Mouse (Mus musculus) forebrain, embryonic 16.5 days (tissue): Measurements from ENCODE around the gene Reep1. TPM values are rescaled to one million over a fixed set of nuclear protein-coding genes. Genes with fewer than 3 reads are reported as not detected.

Experiments
- ATAC-seq: fragments of 200-750 bp; cut with Nextera tagmentation; 2 replicates; pipeline ENCODE4 v1.8.0; 2017; ENCODE audit warnings: mild to moderate bottlenecking, moderate library complexity
- H3K27ac ChIP-seq: fragments of 300-500 bp; sonication (generic); 2 replicates; pipeline ENCODE4 v1.5.1; 2014; ENCODE audit warnings: low read length, control low read depth
- H3K27me3 ChIP-seq: fragments of 300-500 bp; sonication (generic); replicated peaks from 2 replicates; pipeline ENCODE4 v1.6.1; 2014; ENCODE audit warnings: low read length; ENCODE audit not compliant: control insufficient read depth, insufficient read depth
- H3K36me3 ChIP-seq: fragments of 300-500 bp; sonication (generic); 2 replicates; pipeline ENCODE4 v1.6.1; 2014; ENCODE audit not compliant: control insufficient read depth, insufficient read depth
- H3K4me1 ChIP-seq: fragments of 300-500 bp; sonication (generic); replicated peaks from 2 replicates; pipeline ENCODE4 v1.6.1; 2014; ENCODE audit warnings: low read length; ENCODE audit not compliant: control insufficient read depth, insufficient read depth
- H3K4me2 ChIP-seq: fragments of 300-500 bp; sonication (generic); 2 replicates; pipeline ENCODE4 v1.6.1; 2014; ENCODE audit warnings: mild to moderate bottlenecking, low read length, control low read depth
- H3K4me3 ChIP-seq: fragments of 300-500 bp; sonication (generic); replicated peaks from 2 replicates; pipeline ENCODE4 v1.5.1; 2014; ENCODE audit warnings: mild to moderate bottlenecking, low read length, control low read depth
- H3K9ac ChIP-seq: fragments of 300-500 bp; sonication (generic); replicated peaks from 2 replicates; pipeline ENCODE4 v1.6.1; 2014; ENCODE audit warnings: low read depth, low read length, control low read depth
- H3K9me3 ChIP-seq: fragments of 300-500 bp; sonication (generic); 2 replicates; pipeline ENCODE4 v1.6.1; 2016; ENCODE audit warnings: low read length; ENCODE audit not compliant: control insufficient read depth
- WGBS: fragments of 180-500 bp; shearing (Covaris S2); extraction: QIAGEN DNeasy Blood & Tissue Kit; methylation state at CpG from one replicate; pipeline ENCODE4 v1.1.7; 2014; 5-methylcytosine and 5-hydroxymethylcytosine counted together
- polyA plus RNA-seq: library from polyadenylated mRNA; unstranded; fragments of >200 nt; fragmentation: Nextera tagmentation; extraction: Ambion mirVana; gene quantifications from 2 replicates; pipeline ENCODE4 v1.2.1, GENCODE M21; 2015

Gene Reep1
- polyA plus RNA-seq, 1 experiment from 2014 or later: 239 TPM

GRCm38 (mm10) chr6:71728306-71728705 lies 20.9 kb downstream of the Reep1 start:
- 77% methylated on average over 3 of the region's 3 CpGs for WGBS
- no peak for ATAC-seq
- Histone ChIP-seq H3K9me3 (no peaks in the 10 kb centered on the region), H3K4me2 (no peak overlapping the region), H3K27ac (no peak overlapping the region), H3K36me3 (no peaks in the 10 kb centered on the region), H3K9ac (no peak overlapping the region), H3K27me3 (no peaks in the 10 kb centered on the region), H3K4me3 (no peak overlapping the region), H3K4me1 (no peaks in the 10 kb centered on the region)

- H3K9ac ChIP-seq: no peak overlapping the region
- WGBS: 58% methylated on average over 4 of the region's 4 CpGs
Measured at GRCm38 (mm10) chr6:71734910-71735599, 27.7 kb downstream of the Reep1 start.

GRCm38 (mm10) chr6:71735600-71736010 lies 28.2 kb downstream of the Reep1 start:
- Histone ChIP-seq H3K27me3 (no peaks in the 10 kb centered on the region), H3K4me3 (no peak overlapping the region), H3K9me3 (no peaks in the 10 kb centered on the region), H3K4me1 (peaks cover 9% of the 10 kb centered on the region), H3K4me2 (no peak overlapping the region), H3K9ac (no peak overlapping the region), H3K36me3 (no peaks in the 10 kb centered on the region), H3K27ac (no peak overlapping the region)
- ATAC-seq: no peak
- 49% methylated on average over 4 of the region's 4 CpGs for WGBS

More at GRCm38 (mm10) chr6:71734910-71735599, 27.7 kb downstream of the Reep1 start:
- H3K4me2 ChIP-seq: no peak overlapping the region
- H3K27ac ChIP-seq: no peak overlapping the region
- no peak overlapping the region for H3K4me3 ChIP-seq
- no peaks in the 10 kb centered on the region for H3K36me3 ChIP-seq
- no peak for ATAC-seq
- H3K4me1 ChIP-seq: peaks cover 4% of the 10 kb centered on the region
- no peaks in the 10 kb centered on the region for H3K9me3 ChIP-seq
- no peaks in the 10 kb centered on the region for H3K27me3 ChIP-seq

- Histone ChIP-seq H3K27me3 (no peaks in the 10 kb centered on the region), H3K4me1 (peaks cover 14% of the 10 kb centered on the region), H3K9me3 (no peaks in the 10 kb centered on the region), H3K9ac (no peak overlapping the region), H3K4me3 (no peak overlapping the region), H3K36me3 (no peaks in the 10 kb centered on the region), H3K27ac (no peak overlapping the region), H3K4me2 (no peak overlapping the region)
- ATAC-seq: no peak
- WGBS: 91% methylated on average over 5 of the region's 5 CpGs
Measured at GRCm38 (mm10) chr6:71736101-71736500, 28.7 kb downstream of the Reep1 start.

GRCm38 (mm10) chr6:71737202-71737601 lies 29.8 kb downstream of the Reep1 start:
- no peaks in the 10 kb centered on the region for H3K9me3 ChIP-seq
- WGBS: 89% methylated on average over 8 of the region's 8 CpGs
- no peak overlapping the region for H3K27ac ChIP-seq
- peaks cover 17% of the 10 kb centered on the region for H3K4me1 ChIP-seq
- H3K4me2 ChIP-seq: no peak overlapping the region
- no peaks in the 10 kb centered on the region for H3K27me3 ChIP-seq
- no peak for ATAC-seq
- H3K4me3 ChIP-seq: no peak overlapping the region
- no peaks in the 10 kb centered on the region for H3K36me3 ChIP-seq
- no peak overlapping the region for H3K9ac ChIP-seq

GRCm38 (mm10) chr6:71738611-71739010 lies 31.2 kb downstream of the Reep1 start:
- Histone ChIP-seq H3K36me3 (no peaks in the 10 kb centered on the region), H3K4me1 (peaks cover 17% of the 10 kb centered on the region), H3K9ac (no peak overlapping the region), H3K27me3 (no peaks in the 10 kb centered on the region), H3K9me3 (no peaks in the 10 kb centered on the region), H3K4me3 (no peak overlapping the region), H3K4me2 (no peak overlapping the region), H3K27ac (no peak overlapping the region)
- WGBS: 68% methylated on average over 4 of the region's 4 CpGs
- ATAC-seq: no peak

- H3K4me1 ChIP-seq: peaks cover 17% of the 10 kb centered on the region
- no peak overlapping the region for H3K4me3 ChIP-seq
- no peaks in the 10 kb centered on the region for H3K36me3 ChIP-seq
- H3K4me2 ChIP-seq: peak overlapping the region; percentile 19
- 10% methylated on average over 13 of the region's 13 CpGs for WGBS
- H3K9me3 ChIP-seq: no peaks in the 10 kb centered on the region
- peak overlapping the region; percentile 33; the same call in 1 of the 2 replicates for H3K9ac ChIP-seq
- peak; percentile 55 for ATAC-seq
- peak overlapping the region; percentile 17; the same call in 1 of the 2 replicates for H3K27ac ChIP-seq
- H3K27me3 ChIP-seq: no peaks in the 10 kb centered on the region
Measured at GRCm38 (mm10) chr6:71740921-71741320, 33.6 kb downstream of the Reep1 start.

- no peak overlapping the region for H3K4me3 ChIP-seq
- no peak overlapping the region for H3K9ac ChIP-seq
- no peaks in the 10 kb centered on the region for H3K9me3 ChIP-seq
- 86% methylated on average over 6 of the region's 6 CpGs for whole genome bisulfite sequencing
- no peaks in the 10 kb centered on the region for H3K27me3 ChIP-seq
- ATAC-seq: no peak
- H3K4me2 ChIP-seq: no peak overlapping the region
- H3K4me1 ChIP-seq: peaks cover 20% of the 10 kb centered on the region
- no peaks in the 10 kb centered on the region for H3K36me3 ChIP-seq
- H3K27ac ChIP-seq: no peak overlapping the region
Measured at GRCm38 (mm10) chr6:71741998-71742636, 34.8 kb downstream of the Reep1 start.

- H3K4me1 ChIP-seq: peaks cover 17% of the 10 kb centered on the region
- no peak for ATAC-seq
- H3K4me3 ChIP-seq: no peak overlapping the region
- 89% methylated on average over 6 of the region's 6 CpGs for WGBS
- no peaks in the 10 kb centered on the region for H3K9me3 ChIP-seq
- no peak overlapping the region for H3K27ac ChIP-seq
- no peaks in the 10 kb centered on the region for H3K36me3 ChIP-seq
- no peak overlapping the region for H3K4me2 ChIP-seq
- no peak overlapping the region for H3K9ac ChIP-seq
- no peaks in the 10 kb centered on the region for H3K27me3 ChIP-seq
Measured at GRCm38 (mm10) chr6:71744934-71745333, 37.6 kb downstream of the Reep1 start.
